Mouse (Mus musculus) limb, embryonic 14.5 days (tissue): ENCODE measurements at regions not wholly inside any gene's neighbourhood (a gene's known extent, or its start where the extent isn't known, plus 50 kb on each side); places are given as distances from the start of the nearest gene placed in this dataset.

Experiments
- ATAC-seq: fragments of 200-750 bp; cut with Nextera tagmentation; 2 replicates; pipeline ENCODE4 v1.8.0; 2017; ENCODE audit warnings: low read depth, moderate number of reproducible peaks, moderate TSS enrichment; ENCODE audit not compliant: low FRiP score
- DNase-seq: peaks from one replicate; pipeline ENCODE4 v3.0.0-alpha.2; 2015; ENCODE audit warnings: low spot score
- H3K27ac ChIP-seq: fragments of 300-500 bp; sonication (generic); replicated peaks from 2 replicates; pipeline ENCODE4 v1.5.1; 2014; ENCODE audit warnings: low read depth, mild to moderate bottlenecking, low read length, moderate library complexity, mixed read lengths
- H3K27me3 ChIP-seq: fragments of 300-500 bp; sonication (generic); 2 replicates; pipeline ENCODE4 v1.6.1; 2014; ENCODE audit warnings: low read length, mixed read lengths; ENCODE audit not compliant: control insufficient read depth, insufficient read depth
- H3K36me3 ChIP-seq: fragments of 300-500 bp; sonication (generic); 2 replicates; pipeline ENCODE4 v1.6.1; 2014; ENCODE audit warnings: mild to moderate bottlenecking, low read length, moderate library complexity, mixed read lengths; ENCODE audit not compliant: control insufficient read depth, insufficient read depth
- H3K4me1 ChIP-seq: fragments of 300-500 bp; sonication (generic); 2 replicates; pipeline ENCODE4 v1.6.1; 2014; ENCODE audit warnings: antibody characterized with exemption, low read length, mixed read lengths; ENCODE audit not compliant: control insufficient read depth, insufficient read depth
- H3K4me2 ChIP-seq: fragments of 300-500 bp; sonication (generic); replicated peaks from 2 replicates; pipeline ENCODE4 v1.6.1; 2014; ENCODE audit warnings: low read depth, mild to moderate bottlenecking, low read length, moderate library complexity; ENCODE audit not compliant: severe bottlenecking
- H3K4me3 ChIP-seq: fragments of 300-500 bp; sonication (generic); replicated peaks from 2 replicates; pipeline ENCODE4 v1.5.1; 2014; ENCODE audit warnings: low read length
- H3K9ac ChIP-seq: fragments of 300-500 bp; sonication (generic); 2 replicates; pipeline ENCODE4 v1.6.1; 2014; ENCODE audit warnings: mild to moderate bottlenecking, low read depth, low read length, moderate library complexity; ENCODE audit not compliant: severe bottlenecking
- H3K9me3 ChIP-seq: fragments of 300-500 bp; sonication (generic); 2 replicates; pipeline ENCODE4 v1.6.1; 2016; ENCODE audit warnings: low read length; ENCODE audit not compliant: control insufficient read depth
- POLR2A ChIP-seq: fragments of 200-500 bp; IDR thresholded peaks from 2 replicates; pipeline ENCODE4 v1.8.0; 2012; ENCODE audit warnings: inconsistent platforms, mild to moderate bottlenecking, moderate library complexity, borderline replicate concordance; ENCODE audit not compliant: insufficient read depth, insufficient read length; ENCODE audit errors: extremely low read depth
- WGBS: fragments of 180-500 bp; shearing (Covaris S2); extraction: QIAGEN DNeasy Blood & Tissue Kit; methylation state at CpG from one replicate; pipeline ENCODE4 v1.1.7; 2014; 5-methylcytosine and 5-hydroxymethylcytosine counted together

GRCm38 (mm10) chr3:106984231-106984630 lies 51.7 kb upstream of the Kcna3 start:
- ATAC-seq (no peak), DNase-seq (no peak)
- no peak overlapping the region for H3K27ac ChIP-seq
- no peak overlapping the region for H3K4me2 ChIP-seq
- no peak overlapping the region for H3K9ac ChIP-seq
- TF ChIP-seq POLR2A, result no peak
- H3K27me3 ChIP-seq, result no peaks in the 10 kb centered on the region
- H3K4me1 ChIP-seq, result no peaks in the 10 kb centered on the region
- no peaks in the 10 kb centered on the region for H3K9me3 ChIP-seq
- H3K36me3 ChIP-seq, result no peaks in the 10 kb centered on the region
- H3K4me3 ChIP-seq, result no peak overlapping the region
- 54% methylated on average over 4 of the region's 4 CpGs for WGBS
